Mouse (Mus musculus): ENCODE measurements around the gene Ccdc24. TPM values are rescaled to one million over a fixed set of nuclear protein-coding genes. Genes with fewer than 3 reads are reported as not detected.

Ccdc24 gene
- 137 and 146 TPM in 2 replicates for polyA plus RNA-seq (2012; rRNA removed)

- peak within 1 kb of the TSS; percentile 90 for H3K4me3 ChIP-seq (ENCODE audit: control insufficient read depth, low read depth, low read length)
- peaks cover 3% of the 10 kb centered on the region; the same call in 1 of the 2 replicates for H3K36me3 ChIP-seq (ENCODE audit: control insufficient read depth, insufficient read depth, low read length)
- H3K27me3 ChIP-seq (ENCODE audit: control insufficient read depth, insufficient read depth, low read length): no peaks in the 10 kb centered on the region
These were observed at the start of gene Ccdc24 for GRCm38 (mm10) chr4:117872471-117872886. TSS of gene Ccdc24 (minus strand) at chr4:117872557.

GRCm38 (mm10) chr4:117921358-117921757 is 49.0 kb upstream of the Ccdc24 start:
- no peaks in the 10 kb centered on the region for H3K36me3 ChIP-seq (ENCODE audit: control insufficient read depth, insufficient read depth, low read length)
- H3K27me3 ChIP-seq (ENCODE audit: control insufficient read depth, insufficient read depth, low read length): no peaks in the 10 kb centered on the region
- H3K4me3 ChIP-seq (ENCODE audit: control insufficient read depth, low read depth, low read length): no peak overlapping the region
- H3K4me1 ChIP-seq (ENCODE audit: control insufficient read depth, insufficient read depth, low read length): peaks cover 2% of the 10 kb centered on the region
- TF ChIP-seq CTCF (IDR thresholded peaks at IDR 0.05; ENCODE audit: control insufficient read depth, insufficient read depth, insufficient replicate concordance, low read depth, low read length) (no peak), POLR2A (IDR thresholded peaks at IDR 0.05; ENCODE audit: control insufficient read depth, low read depth, low read length) (no peak)
- no peak overlapping the region for H3K27ac ChIP-seq (ENCODE audit: control insufficient read depth, insufficient read depth, low read depth, low read length)

More at GRCm38 (mm10) chr4:117872471-117872886, at the start of gene Ccdc24:
- Histone ChIP-seq H3K27ac (ENCODE audit: control insufficient read depth, insufficient read depth, low read depth, low read length) (peak within 1 kb of the TSS; percentile 64), H3K4me1 (ENCODE audit: control insufficient read depth, insufficient read depth, low read length) (peaks cover 21% of the 10 kb centered on the region)
- TF ChIP-seq POLR2A (IDR thresholded peaks at IDR 0.05; ENCODE audit: control insufficient read depth, low read depth, low read length): peak; percentile 65
- TF ChIP-seq CTCF (IDR thresholded peaks at IDR 0.05; ENCODE audit: control insufficient read depth, insufficient read depth, insufficient replicate concordance, low read depth, low read length): no peak

GRCm38 (mm10) chr4:117918762-117919161 is 46.4 kb upstream of the Ccdc24 start:
- Histone ChIP-seq H3K36me3 (ENCODE audit: control insufficient read depth, insufficient read depth, low read length) (no peaks in the 10 kb centered on the region), H3K4me1 (ENCODE audit: control insufficient read depth, insufficient read depth, low read length) (peaks cover 9% of the 10 kb centered on the region), H3K27ac (ENCODE audit: control insufficient read depth, insufficient read depth, low read depth, low read length) (no peak overlapping the region), H3K4me3 (ENCODE audit: control insufficient read depth, low read depth, low read length) (no peak overlapping the region), H3K27me3 (ENCODE audit: control insufficient read depth, insufficient read depth, low read length) (no peaks in the 10 kb centered on the region)
- no peak for TF ChIP-seq CTCF (IDR thresholded peaks at IDR 0.05; ENCODE audit: control insufficient read depth, insufficient read depth, insufficient replicate concordance, low read depth, low read length)
- TF ChIP-seq POLR2A (IDR thresholded peaks at IDR 0.05; ENCODE audit: control insufficient read depth, low read depth, low read length): no peak

- no peaks in the 10 kb centered on the region for H3K27me3 ChIP-seq (ENCODE audit: control insufficient read depth, insufficient read depth, low read length)
- no peak for TF ChIP-seq POLR2A (IDR thresholded peaks at IDR 0.05; ENCODE audit: control insufficient read depth, low read depth, low read length)
- TF ChIP-seq CTCF (IDR thresholded peaks at IDR 0.05; ENCODE audit: control insufficient read depth, insufficient read depth, insufficient replicate concordance, low read depth, low read length): no peak
- no peaks in the 10 kb centered on the region for H3K36me3 ChIP-seq (ENCODE audit: control insufficient read depth, insufficient read depth, low read length)
- peaks cover 9% of the 10 kb centered on the region for H3K4me1 ChIP-seq (ENCODE audit: control insufficient read depth, insufficient read depth, low read length)
- H3K27ac ChIP-seq (ENCODE audit: control insufficient read depth, insufficient read depth, low read depth, low read length): no peak overlapping the region
- no peak overlapping the region for H3K4me3 ChIP-seq (ENCODE audit: control insufficient read depth, low read depth, low read length)
These were observed 45.9 kb upstream of the Ccdc24 start for GRCm38 (mm10) chr4:117918261-117918660.

GRCm38 (mm10) chr4:117917847-117918246 is 45.5 kb upstream of the Ccdc24 start:
- TF ChIP-seq POLR2A (IDR thresholded peaks at IDR 0.05; ENCODE audit: control insufficient read depth, low read depth, low read length): no peak
- no peak for TF ChIP-seq CTCF (IDR thresholded peaks at IDR 0.05; ENCODE audit: control insufficient read depth, insufficient read depth, insufficient replicate concordance, low read depth, low read length)
- Histone ChIP-seq H3K27me3 (ENCODE audit: control insufficient read depth, insufficient read depth, low read length) (no peaks in the 10 kb centered on the region), H3K36me3 (ENCODE audit: control insufficient read depth, insufficient read depth, low read length) (no peaks in the 10 kb centered on the region), H3K27ac (ENCODE audit: control insufficient read depth, insufficient read depth, low read depth, low read length) (no peak overlapping the region), H3K4me1 (ENCODE audit: control insufficient read depth, insufficient read depth, low read length) (peaks cover 9% of the 10 kb centered on the region), H3K4me3 (ENCODE audit: control insufficient read depth, low read depth, low read length) (no peak overlapping the region)

- TF ChIP-seq CTCF (IDR thresholded peaks at IDR 0.05; ENCODE audit: control insufficient read depth, insufficient read depth, insufficient replicate concordance, low read depth, low read length) (no peak), POLR2A (IDR thresholded peaks at IDR 0.05; ENCODE audit: control insufficient read depth, low read depth, low read length) (no peak)
- peaks cover 9% of the 10 kb centered on the region for H3K4me1 ChIP-seq (ENCODE audit: control insufficient read depth, insufficient read depth, low read length)
- H3K4me3 ChIP-seq (ENCODE audit: control insufficient read depth, low read depth, low read length): no peak overlapping the region
- no peaks in the 10 kb centered on the region for H3K36me3 ChIP-seq (ENCODE audit: control insufficient read depth, insufficient read depth, low read length)
- no peak overlapping the region for H3K27ac ChIP-seq (ENCODE audit: control insufficient read depth, insufficient read depth, low read depth, low read length)
- H3K27me3 ChIP-seq (ENCODE audit: control insufficient read depth, insufficient read depth, low read length): no peaks in the 10 kb centered on the region
These were observed 45.0 kb upstream of the Ccdc24 start for GRCm38 (mm10) chr4:117917402-117917801.

GRCm38 (mm10) chr4:117916386-117916785 is 44.0 kb upstream of the Ccdc24 start:
- no peak for TF ChIP-seq CTCF (IDR thresholded peaks at IDR 0.05; ENCODE audit: control insufficient read depth, insufficient read depth, insufficient replicate concordance, low read depth, low read length)
- TF ChIP-seq POLR2A (IDR thresholded peaks at IDR 0.05; ENCODE audit: control insufficient read depth, low read depth, low read length): no peak
- Histone ChIP-seq H3K27me3 (ENCODE audit: control insufficient read depth, insufficient read depth, low read length) (no peaks in the 10 kb centered on the region), H3K4me1 (ENCODE audit: control insufficient read depth, insufficient read depth, low read length) (peaks cover 9% of the 10 kb centered on the region)

More at GRCm38 (mm10) chr4:117916386-117916785, 44.0 kb upstream of the Ccdc24 start:
- no peaks in the 10 kb centered on the region for H3K36me3 ChIP-seq (ENCODE audit: control insufficient read depth, insufficient read depth, low read length)
- no peak overlapping the region for H3K27ac ChIP-seq (ENCODE audit: control insufficient read depth, insufficient read depth, low read depth, low read length)
- H3K4me3 ChIP-seq (ENCODE audit: control insufficient read depth, low read depth, low read length): no peak overlapping the region
